Mouse (Mus musculus) megakaryocyte-erythroid progenitor cell, adult 5 weeks (primary cell): ENCODE measurements around the gene Bex2. TPM values are rescaled to one million over a fixed set of nuclear protein-coding genes. Genes with fewer than 3 reads are reported as not detected.

Source experiments
- polyA plus RNA-seq: library from polyadenylated mRNA; stranded (reverse); fragments of >175 nt; gene quantifications from 2 replicates; pipeline ENCODE4 v1.2.3, GENCODE M21; 2012

The Bex2 gene
- 0.61 and 2.0 TPM in 2 replicates for polyA plus RNA-seq

DNA sequence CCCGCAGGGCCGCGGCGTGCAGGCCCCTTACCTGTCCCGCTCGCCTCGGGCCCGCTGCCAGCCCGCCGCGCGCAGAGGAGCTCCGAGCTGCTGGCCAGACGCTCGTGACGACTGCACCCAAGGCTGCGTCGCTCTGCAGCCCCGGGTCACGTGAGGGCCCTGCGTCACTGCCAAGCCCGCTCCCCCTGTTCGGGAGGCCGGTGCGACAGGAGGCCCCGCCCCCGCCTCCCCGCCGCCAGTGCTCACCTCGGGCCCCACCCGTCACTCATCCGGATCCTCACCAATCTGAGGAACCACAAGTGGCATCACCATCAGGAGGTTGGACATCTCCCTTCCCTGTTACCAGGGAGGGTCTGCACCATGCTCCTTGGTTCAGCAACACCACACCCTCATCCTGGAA is at the start of gene Bex2:
TSS of gene Bex2 (minus strand) at position 217 of the 400 bp plus-strand sequence.

DNA sequence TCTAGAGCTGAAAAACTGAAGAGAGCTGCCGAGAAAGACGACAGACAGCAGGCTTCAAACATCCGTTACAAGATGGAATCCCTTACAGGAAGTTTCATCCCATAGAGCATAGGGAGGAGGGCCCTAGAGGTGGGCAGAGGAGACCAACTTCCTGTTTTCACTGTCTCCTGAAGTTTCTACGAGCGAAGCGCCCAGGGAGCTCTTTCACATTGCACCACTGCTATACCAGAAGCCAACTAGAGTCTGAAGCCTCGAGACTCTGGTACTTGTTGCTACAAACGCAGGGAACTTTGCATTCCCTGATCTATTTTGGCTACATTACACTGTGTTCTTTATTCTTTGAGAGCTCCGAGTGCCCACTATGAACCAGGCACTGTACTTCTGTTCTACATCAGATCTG is 17.1 kb upstream of the Bex2 start, which contains the start of gene Nxf3:
TSS of gene Nxf3 (minus strand) at position 101 of the 400 bp plus-strand sequence.

DNA sequence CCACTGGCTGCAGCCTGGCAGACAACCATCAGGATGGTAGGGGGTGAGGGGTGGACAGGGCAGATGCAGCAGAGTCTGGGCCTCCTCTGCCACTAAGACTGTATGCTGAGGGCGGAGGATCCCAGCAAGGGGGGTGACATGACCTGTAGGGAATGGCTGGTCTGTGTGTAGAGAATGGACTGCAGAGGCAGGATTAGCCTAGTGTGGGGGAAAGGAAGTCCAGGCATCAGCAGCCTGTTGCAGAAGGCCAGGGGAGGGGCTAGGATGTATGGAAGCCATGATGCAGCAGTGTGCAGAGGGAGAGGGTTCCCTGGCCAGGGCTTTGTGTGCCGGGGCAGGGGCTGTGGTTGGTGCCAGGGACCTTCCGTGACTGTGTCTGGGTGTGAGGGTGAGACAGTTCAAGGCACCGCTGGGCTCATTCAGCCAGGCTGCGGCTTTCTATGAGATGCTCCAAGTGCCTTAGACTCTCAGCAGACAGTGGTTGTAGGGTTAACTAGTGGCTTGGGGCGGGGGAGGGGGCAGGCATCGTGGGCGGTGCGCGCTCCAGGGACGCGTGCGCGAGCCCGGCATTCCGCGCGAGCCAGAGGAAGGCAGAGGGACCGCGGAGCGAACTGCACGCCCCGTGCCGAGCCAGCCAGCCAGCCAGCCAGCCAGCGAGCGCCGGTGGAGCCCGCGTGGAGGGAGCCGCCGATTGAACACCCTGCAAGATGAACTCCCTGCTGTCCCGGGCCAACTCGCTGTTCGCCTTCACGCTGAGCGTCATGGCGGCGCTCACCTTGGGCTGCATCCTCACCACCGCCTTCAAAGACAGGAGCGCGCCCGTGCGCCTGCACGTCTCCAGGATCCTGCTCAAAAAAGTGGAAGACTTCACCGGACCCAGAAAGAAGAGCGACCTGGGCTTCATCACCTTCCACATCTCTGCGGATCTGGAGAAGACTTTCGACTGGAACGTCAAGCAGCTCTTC is 35.0 kb downstream of the Bex2 start, which contains the start of gene Arxes1:
TSS of gene Arxes1 (plus strand) at position 569 of the 965 bp plus-strand sequence.

Other genes with a start within 250 kb of the Bex2 start
- 1.3 TPM in 2 replicates for gene Gprasp2, start 229.2 kb downstream of the Bex2 start, polyA plus RNA-seq
- 1.7 and 1.9 TPM in 2 replicates for gene Arxes2, start 74.4 kb downstream of the Bex2 start, polyA plus RNA-seq
- 0.09 TPM in 1 of 2 replicates, not detected in the other for gene Arxes1, start 34.9 kb downstream of the Bex2 start, polyA plus RNA-seq
- gene Nxf3, start 17.0 kb upstream of the Bex2 start, polyA plus RNA-seq = not detected in 2 replicates
- 8.9 and 12.6 TPM in 2 replicates for gene Bex4, start 70.8 kb upstream of the Bex2 start, polyA plus RNA-seq
- gene Tceal8, start 104.1 kb upstream of the Bex2 start, polyA plus RNA-seq = 11.7 and 16.5 TPM in 2 replicates
- 0.37 and 1.2 TPM in 2 replicates for gene Tceal5, start 135.6 kb upstream of the Bex2 start, polyA plus RNA-seq
- gene Tceal7, start 146.5 kb upstream of the Bex2 start, polyA plus RNA-seq = not detected in 2 replicates
- 7.7 and 18.8 TPM in 2 replicates for gene Bex1, start 147.3 kb upstream of the Bex2 start, polyA plus RNA-seq
- gene Tceal9, start 176.8 kb upstream of the Bex2 start, polyA plus RNA-seq = 65.1 and 96.0 TPM in 2 replicates
- 256 and 361 TPM in 2 replicates for gene Bex3, start 202.0 kb upstream of the Bex2 start, polyA plus RNA-seq